Mouse (Mus musculus): ENCODE results near the gene Zfp1.

Gene Zfp1

DNA sequence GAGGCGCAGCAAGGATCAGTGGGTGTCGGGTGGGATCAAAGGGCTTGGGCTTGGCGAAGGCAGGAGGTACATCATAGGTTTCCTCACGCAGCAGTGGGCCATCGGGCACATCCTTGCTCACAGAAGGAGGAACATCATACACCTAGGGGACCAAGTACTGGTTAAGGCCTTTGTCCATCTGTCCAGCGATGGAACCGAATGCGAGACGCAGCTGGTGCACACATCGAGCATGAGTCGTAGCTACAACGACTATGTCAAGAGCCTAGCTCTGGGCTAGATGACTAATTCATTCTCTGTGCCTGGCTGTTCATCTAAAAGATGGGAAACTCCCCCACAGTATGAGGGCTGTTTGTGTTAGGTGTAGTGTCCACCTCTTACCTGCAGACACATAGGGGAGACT, 71.1 kb downstream of the Zfp1 start:
- DNase-seq: peak; percentile 9

DNA sequence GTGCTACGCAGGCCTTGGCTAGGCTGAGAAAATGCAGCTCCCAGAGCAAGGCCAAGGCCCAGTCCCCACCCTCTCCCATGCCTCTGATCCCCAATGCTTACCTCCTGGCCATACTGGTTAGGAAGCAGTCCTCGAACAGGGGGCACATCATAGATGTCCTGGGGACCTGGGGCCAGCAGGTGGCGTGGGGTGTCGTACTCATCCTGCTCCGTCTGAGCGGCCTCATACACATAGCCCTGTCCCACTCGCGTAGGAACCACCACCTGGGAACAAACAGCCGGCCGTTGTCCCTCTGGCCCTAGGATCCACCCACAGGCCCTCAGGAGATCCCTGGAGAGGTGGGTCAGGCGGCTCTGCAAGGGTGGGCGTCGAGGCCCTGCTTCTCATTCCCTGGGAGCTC, 72.3 kb downstream of the Zfp1 start:
- no peak for DNase-seq

- peak; percentile 31 for DNase-seq
These were observed 73.6 kb downstream of the Zfp1 start for GRCm38 (mm10) chr8:111716603-111717487.

DNA sequence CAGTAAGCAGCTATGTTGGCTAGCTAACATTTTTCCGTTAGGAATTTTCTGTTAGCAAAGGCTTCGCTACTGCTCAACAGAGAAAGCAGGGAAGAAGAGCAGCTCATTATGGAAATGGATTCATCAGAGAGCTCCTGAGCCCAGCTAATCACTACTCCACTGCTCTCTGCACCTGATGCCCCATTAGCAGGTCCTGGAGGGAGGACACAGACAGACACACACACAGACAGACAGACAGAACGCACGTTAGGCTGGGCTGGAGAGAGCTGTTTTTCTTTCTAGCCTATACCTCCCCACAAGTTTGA, 74.2 kb downstream of the Zfp1 start:
- no peak for DNase-seq

- DNase-seq: peak; percentile 34
These were observed 74.7 kb downstream of the Zfp1 start for GRCm38 (mm10) chr8:111717866-111718265.

- peak; percentile 24 for DNase-seq
These were observed 75.7 kb downstream of the Zfp1 start for GRCm38 (mm10) chr8:111718937-111719336.

- DNase-seq: peak; percentile 16
These were observed 76.9 kb downstream of the Zfp1 start for GRCm38 (mm10) chr8:111720115-111720544.
